Mouse (Mus musculus) colon, adult 2 months (tissue): ENCODE measurements around the gene Lig1. TPM values are rescaled to one million over a fixed set of nuclear protein-coding genes. Genes with fewer than 3 reads are reported as not detected.

ENCODE experiments used
- polyA plus RNA-seq: library from polyadenylated mRNA; depleted of rRNA; stranded (reverse); fragments of >200 nt; gene quantifications from 2 replicates; pipeline ENCODE4 v1.2.3, GENCODE M21; 2012; rRNA removed

Gene Lig1
- 8.2 and 8.9 TPM in 2 replicates for polyA plus RNA-seq

DNA sequence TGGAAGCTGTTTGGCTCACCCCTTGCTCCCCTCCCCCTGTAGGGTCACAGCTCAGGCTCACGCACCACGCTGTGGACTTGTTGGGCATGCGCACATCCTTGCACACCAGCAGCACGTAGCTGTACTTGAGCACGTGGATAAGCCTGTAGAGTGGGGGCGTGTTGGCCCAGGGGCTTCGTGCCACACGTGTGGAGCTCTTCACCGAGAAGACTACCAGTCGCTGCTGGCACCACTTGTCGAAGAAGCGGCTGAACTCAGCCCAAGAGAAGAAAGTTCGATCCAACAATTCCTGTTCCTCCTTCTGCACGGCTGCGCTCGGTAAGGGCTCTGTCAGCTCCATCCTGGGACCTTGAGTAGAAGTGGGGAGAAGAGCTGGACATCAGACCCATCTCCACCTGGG, at the start of gene Lig1:
Gene Lig1 (plus strand): TSS at position 203 of the 400 bp plus-strand sequence.

DNA sequence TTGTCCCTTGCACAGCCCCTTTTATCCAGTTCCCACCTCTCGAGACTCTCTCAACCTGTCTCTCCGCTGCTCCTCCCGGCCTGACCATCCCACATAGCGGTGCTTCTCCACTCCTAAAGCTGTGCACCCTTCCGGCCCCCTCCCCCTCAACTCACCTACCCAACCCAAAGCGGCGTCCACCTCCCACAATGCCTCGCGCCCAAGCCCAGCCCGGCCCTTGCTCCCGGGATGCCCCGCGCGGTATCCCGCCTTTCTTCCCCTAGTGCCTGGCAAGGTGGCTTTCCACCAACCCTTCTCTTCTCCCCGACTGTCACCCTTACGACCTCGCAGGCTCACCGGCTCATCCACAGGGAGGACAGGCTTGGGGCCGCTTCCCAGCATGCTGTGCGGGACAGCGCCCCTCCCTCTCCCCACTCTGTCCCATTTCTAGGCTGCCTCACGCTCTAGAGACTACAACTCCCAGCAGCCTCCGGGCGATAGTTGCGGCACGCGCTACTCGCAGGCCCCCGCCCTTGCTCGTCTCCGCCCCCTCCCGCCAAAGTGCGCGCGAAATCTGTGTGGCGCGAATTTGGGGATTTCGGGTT, 1.3 kb downstream of the Lig1 start, which contains the start of gene Zswim9:
Gene Zswim9 (minus strand): TSS at position 414 of the 584 bp plus-strand sequence.

DNA sequence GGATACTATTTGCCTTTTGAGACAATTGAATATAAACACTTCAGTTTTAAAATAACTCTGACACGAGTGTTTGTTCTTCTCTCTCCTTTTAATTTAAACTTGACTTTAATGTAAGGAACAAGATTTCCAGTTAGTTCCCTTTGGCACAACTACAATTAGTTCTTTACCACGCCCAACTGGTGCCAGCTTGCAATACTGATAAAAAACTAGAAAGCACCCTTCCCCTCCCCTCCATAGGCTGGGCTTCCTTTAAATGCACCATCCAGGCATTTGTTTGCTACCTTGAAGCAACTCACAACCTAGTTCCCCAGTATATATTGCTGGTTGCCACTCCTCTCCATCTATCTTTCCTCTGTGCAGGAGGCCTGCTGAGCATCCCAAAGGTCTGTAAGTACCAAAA, 47.2 kb downstream of the Lig1 start, which contains the start of gene Pla2g4c:
Gene Pla2g4c (plus strand): TSS at position 340 of the 400 bp plus-strand sequence.

Other genes starting within 250 kb of the Lig1 start
- gene Chmp2a, start 242.5 kb upstream of the Lig1 start, polyA plus RNA-seq, result 81.9 and 83.8 TPM in 2 replicates
- 96.9 and 116 TPM in 2 replicates for gene Ube2m, start 239.0 kb upstream of the Lig1 start, polyA plus RNA-seq
- 1.7 and 2.0 TPM in 2 replicates for gene Mzf1, start 222.5 kb upstream of the Lig1 start, polyA plus RNA-seq
- gene Vmn1r85, start 182.1 kb upstream of the Lig1 start, polyA plus RNA-seq, result not detected in 2 replicates
- not detected in 2 replicates for gene Vmn1r86, start 157.4 kb upstream of the Lig1 start, polyA plus RNA-seq
- gene Vmn1r87, start 137.1 kb upstream of the Lig1 start, polyA plus RNA-seq, result not detected in 2 replicates
- not detected in 2 replicates for gene Vmn1r88, start 117.7 kb upstream of the Lig1 start, polyA plus RNA-seq
- gene Vmn1r89, start 64.3 kb upstream of the Lig1 start, polyA plus RNA-seq, result not detected in 2 replicates
- 2.9 and 3.7 TPM in 2 replicates for gene Zswim9, start 1.4 kb downstream of the Lig1 start, polyA plus RNA-seq
- 0.07 and 0.14 TPM in 2 replicates for gene Pla2g4c, start 47.4 kb downstream of the Lig1 start, polyA plus RNA-seq
- gene Cabp5, start 120.8 kb downstream of the Lig1 start, polyA plus RNA-seq, result not detected in 2 replicates
- not detected in 2 replicates for gene Bsph1, start 173.6 kb downstream of the Lig1 start, polyA plus RNA-seq